Mouse (Mus musculus): ENCODE measurements around the gene Cdh4. TPM values are rescaled to one million over a fixed set of nuclear protein-coding genes. Genes with fewer than 3 reads are reported as not detected.

The Cdh4 gene
- polyA plus RNA-seq, 1 experiment from 2014 or later = 8.5 TPM

DNA sequence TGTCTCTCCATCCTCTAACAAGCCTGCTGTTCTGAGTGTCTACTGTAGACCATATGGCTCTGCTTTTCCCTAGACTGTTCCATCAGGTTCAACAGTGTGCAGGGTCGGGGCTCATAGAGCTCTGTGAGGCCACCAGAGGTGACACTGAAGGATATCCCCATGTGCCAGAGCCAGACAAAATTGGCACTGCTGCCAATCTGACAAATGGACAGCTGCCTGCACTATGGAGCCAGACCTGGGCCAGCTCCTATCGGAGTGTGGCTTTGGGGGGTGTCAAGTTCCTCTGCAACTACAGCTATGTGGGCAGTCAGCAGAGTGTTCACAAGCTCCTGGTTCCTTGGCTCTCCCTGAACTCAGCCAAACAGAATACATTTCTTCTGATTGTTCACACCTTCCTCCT lies 164.1 kb downstream of the Cdh4 start:
- H3K36me3 ChIP-seq (ENCODE audit: control insufficient read depth, insufficient read depth, low read length) = no peaks in the 10 kb centered on the region
- no peak for DNase-seq (ENCODE audit: low spot score, missing footprints)
- no peak overlapping the region for H3K27ac ChIP-seq (ENCODE audit: low read depth, low read length)
- H3K9ac ChIP-seq (ENCODE audit: low read length) = no peak overlapping the region
- H3K4me2 ChIP-seq = no peak overlapping the region
- 95% methylated on average over 2 of the region's 2 CpGs for WGBS
- no peak for ATAC-seq (ENCODE audit: low FRiP score)
- no peak overlapping the region for H3K4me3 ChIP-seq (ENCODE audit: low read depth, low read length)
- H3K4me1 ChIP-seq (ENCODE audit: control insufficient read depth, insufficient read depth, low read length) = no peaks in the 10 kb centered on the region
- H3K9me3 ChIP-seq (ENCODE audit: control insufficient read depth, low read length) = no peaks in the 10 kb centered on the region
- H3K27me3 ChIP-seq (ENCODE audit: control insufficient read depth, insufficient read depth, low read length) = no peaks in the 10 kb centered on the region

DNA sequence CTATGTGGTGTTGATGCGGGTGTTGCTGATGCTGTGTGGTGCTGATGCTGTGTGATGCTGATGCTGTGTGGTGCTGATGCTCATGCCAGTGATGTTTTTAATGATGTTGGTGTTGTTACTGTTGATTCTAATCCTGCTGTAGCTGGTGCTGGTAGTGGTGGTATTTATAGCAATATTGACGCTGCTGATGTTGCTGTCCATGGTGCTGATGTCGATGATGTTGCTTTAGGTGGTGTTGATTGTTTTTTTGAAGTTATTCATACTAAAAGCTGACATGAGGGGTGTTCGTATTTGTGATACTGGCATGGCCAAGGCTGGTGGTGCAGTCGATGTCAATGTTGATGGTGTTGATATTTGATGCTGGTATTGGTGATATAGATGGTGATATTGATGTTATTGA lies 173.7 kb downstream of the Cdh4 start:
- no peak for ATAC-seq (ENCODE audit: low FRiP score)
- Histone ChIP-seq H3K27ac (ENCODE audit: low read depth, low read length) (no peak overlapping the region), H3K27me3 (ENCODE audit: control insufficient read depth, insufficient read depth, low read length) (no peaks in the 10 kb centered on the region), H3K4me2 (no peak overlapping the region), H3K4me3 (ENCODE audit: low read depth, low read length) (no peak overlapping the region), H3K9me3 (ENCODE audit: control insufficient read depth, low read length) (no peaks in the 10 kb centered on the region), H3K9ac (ENCODE audit: low read length) (no peak overlapping the region), H3K4me1 (ENCODE audit: control insufficient read depth, insufficient read depth, low read length) (no peaks in the 10 kb centered on the region), H3K36me3 (ENCODE audit: control insufficient read depth, insufficient read depth, low read length) (no peaks in the 10 kb centered on the region)
- WGBS = 66% methylated on average over 5 of the region's 5 CpGs
- DNase-seq (ENCODE audit: low spot score, missing footprints) = no peak

DNA sequence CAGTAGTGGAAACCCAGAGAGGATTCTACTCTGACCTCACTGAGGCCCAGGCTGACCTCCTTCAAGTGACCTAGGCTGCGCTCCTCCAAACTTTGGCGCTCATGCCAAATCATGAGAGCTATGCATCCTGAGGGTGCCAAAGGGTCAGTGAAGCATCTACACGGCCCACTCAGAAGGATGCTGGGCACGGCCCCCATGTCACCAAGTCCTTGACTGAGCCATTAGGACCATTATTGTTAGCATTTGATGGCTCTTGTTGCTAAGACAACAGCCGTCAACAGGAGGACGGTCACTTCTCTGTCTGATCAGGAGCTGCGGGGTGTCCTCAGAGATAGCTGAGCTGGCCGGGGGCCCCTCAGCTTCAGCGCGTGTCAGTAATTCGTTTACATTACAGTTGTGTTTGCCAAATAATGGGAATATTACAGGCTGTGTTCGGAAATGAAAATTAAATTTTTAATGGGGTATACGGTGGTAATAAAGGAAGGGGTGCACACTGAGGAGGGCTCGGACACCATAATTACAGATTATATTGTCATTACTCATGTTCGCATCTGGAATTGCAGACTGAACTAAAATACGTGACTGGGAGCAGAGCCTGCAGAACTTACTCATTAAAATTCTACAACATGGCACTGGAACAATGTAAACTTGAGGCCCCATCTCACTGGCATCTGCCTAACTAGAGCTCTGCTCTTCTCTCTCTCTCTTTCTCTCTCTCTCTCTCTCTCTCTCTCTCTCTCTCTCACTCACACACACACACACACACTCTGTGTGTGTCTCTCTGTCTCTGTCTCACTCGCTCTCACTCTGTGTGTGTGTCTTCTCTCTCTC lies 181.6 kb downstream of the Cdh4 start:
- Histone ChIP-seq H3K9ac (ENCODE audit: low read length) (no peak overlapping the region), H3K4me1 (ENCODE audit: control insufficient read depth, insufficient read depth, low read length) (no peaks in the 10 kb centered on the region), H3K27me3 (ENCODE audit: control insufficient read depth, insufficient read depth, low read length) (no peaks in the 10 kb centered on the region), H3K4me3 (ENCODE audit: low read depth, low read length) (no peak overlapping the region), H3K9me3 (ENCODE audit: control insufficient read depth, low read length) (no peaks in the 10 kb centered on the region), H3K27ac (ENCODE audit: low read depth, low read length) (no peak overlapping the region), H3K36me3 (ENCODE audit: control insufficient read depth, insufficient read depth, low read length) (no peaks in the 10 kb centered on the region), H3K4me2 (no peak overlapping the region)
- peak; percentile 33 for DNase-seq (ENCODE audit: low spot score, missing footprints)
- 83% methylated on average over 17 of the region's 17 CpGs for WGBS
- ATAC-seq (ENCODE audit: low FRiP score) = no peak

DNA sequence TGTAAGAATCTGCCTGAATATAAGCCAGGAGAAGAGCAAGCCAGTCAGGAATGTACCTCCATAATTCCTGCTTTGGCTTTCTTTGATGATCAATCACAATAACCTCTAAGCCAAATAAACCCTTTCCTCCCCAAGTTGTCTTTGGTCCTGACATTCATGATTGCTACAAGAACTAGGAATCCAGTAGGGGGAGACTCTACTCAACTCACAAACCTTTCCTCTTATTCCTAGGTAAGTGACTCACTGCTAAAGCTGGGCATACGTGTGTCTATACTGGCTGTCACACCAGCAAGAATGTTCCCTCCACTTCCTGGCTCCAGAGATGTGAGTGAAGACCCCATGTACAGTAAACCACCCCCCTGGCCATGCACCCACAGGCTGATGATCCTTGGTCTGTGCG lies 185.3 kb downstream of the Cdh4 start:
- ATAC-seq (ENCODE audit: low FRiP score) (no peak), DNase-seq (ENCODE audit: low spot score, missing footprints) (peak; percentile 60)
- Histone ChIP-seq H3K9me3 (ENCODE audit: control insufficient read depth, low read length) (no peaks in the 10 kb centered on the region), H3K4me1 (ENCODE audit: control insufficient read depth, insufficient read depth, low read length) (no peaks in the 10 kb centered on the region), H3K4me3 (ENCODE audit: low read depth, low read length) (no peak overlapping the region), H3K4me2 (no peak overlapping the region), H3K36me3 (ENCODE audit: control insufficient read depth, insufficient read depth, low read length) (no peaks in the 10 kb centered on the region), H3K27me3 (ENCODE audit: control insufficient read depth, insufficient read depth, low read length) (no peaks in the 10 kb centered on the region), H3K9ac (ENCODE audit: low read length) (no peak overlapping the region), H3K27ac (ENCODE audit: low read depth, low read length) (no peak overlapping the region)
- WGBS = 86% methylated on average over 2 of the region's 2 CpGs

DNA sequence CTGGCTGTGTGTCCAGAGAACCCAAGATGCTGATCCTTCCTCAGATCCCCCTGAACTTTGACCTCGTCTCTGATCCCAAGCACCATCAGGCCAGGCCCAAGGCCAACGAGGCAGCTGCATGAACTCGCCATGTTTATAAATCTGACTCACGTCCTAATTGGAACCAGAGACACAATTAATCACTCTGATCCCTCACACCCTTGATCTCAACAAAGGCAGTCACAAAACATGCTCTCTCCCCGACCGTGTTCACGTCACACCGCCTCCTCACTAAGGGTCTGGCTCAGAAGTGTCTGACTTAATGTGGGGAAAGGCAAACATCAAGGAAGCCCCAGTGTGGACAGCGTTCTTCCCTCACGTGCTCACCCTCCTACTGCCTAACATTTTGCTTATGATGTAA lies 188.5 kb downstream of the Cdh4 start:
- WGBS = 63% methylated on average over 10 of the region's 10 CpGs
- ATAC-seq (ENCODE audit: low FRiP score) = no peak
- H3K27me3 ChIP-seq (ENCODE audit: control insufficient read depth, insufficient read depth, low read length) = no peaks in the 10 kb centered on the region
- no peak overlapping the region for H3K4me2 ChIP-seq
- no peaks in the 10 kb centered on the region for H3K9me3 ChIP-seq (ENCODE audit: control insufficient read depth, low read length)
- no peak overlapping the region for H3K27ac ChIP-seq (ENCODE audit: low read depth, low read length)
- no peaks in the 10 kb centered on the region for H3K36me3 ChIP-seq (ENCODE audit: control insufficient read depth, insufficient read depth, low read length)
- H3K4me1 ChIP-seq (ENCODE audit: control insufficient read depth, insufficient read depth, low read length) = no peaks in the 10 kb centered on the region; the same call in 1 of the 2 replicates
- H3K4me3 ChIP-seq (ENCODE audit: low read depth, low read length) = no peak overlapping the region
- no peak overlapping the region for H3K9ac ChIP-seq (ENCODE audit: low read length)
- peak; percentile 76 for DNase-seq (ENCODE audit: low spot score, missing footprints)

DNA sequence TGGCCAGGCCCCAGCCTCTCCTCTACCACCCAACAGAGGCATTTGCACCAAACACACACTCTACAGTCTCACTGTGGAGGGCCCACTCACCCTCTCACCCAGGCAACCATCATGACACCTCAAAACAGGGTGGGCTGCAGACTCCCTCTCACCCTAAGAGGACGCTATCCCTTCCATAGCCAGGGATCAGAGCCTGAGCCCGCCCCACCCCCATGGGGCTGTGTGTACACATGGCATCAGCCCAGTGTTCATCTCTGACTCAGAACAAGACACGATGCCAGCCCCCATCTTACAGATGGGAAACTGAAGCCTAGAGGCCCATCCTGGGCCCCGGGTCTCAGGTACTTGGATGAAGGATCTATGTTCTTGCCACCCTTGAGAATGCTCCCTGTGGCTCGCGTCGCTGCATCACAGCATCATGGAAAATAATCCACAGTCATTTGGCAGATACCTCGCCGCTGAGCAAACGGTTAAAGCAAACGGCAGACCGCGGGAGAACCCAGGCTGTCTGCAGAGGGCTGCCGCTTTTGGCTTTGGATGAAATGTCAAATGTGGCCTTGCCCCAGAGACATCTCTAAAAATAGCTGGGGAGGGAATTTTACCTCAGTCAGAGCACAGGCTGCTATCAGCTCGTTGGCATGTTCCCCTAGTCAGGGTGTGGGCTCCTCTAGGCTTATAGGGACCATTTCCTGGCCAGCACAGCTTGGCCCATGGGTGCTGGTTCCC lies 198.5 kb downstream of the Cdh4 start:
- whole genome bisulfite sequencing = 89% methylated on average over 15 of the region's 15 CpGs
- Histone ChIP-seq H3K4me2 (no peak overlapping the region), H3K9me3 (ENCODE audit: control insufficient read depth, low read length) (no peaks in the 10 kb centered on the region; the same call in 1 of the 2 replicates), H3K27me3 (ENCODE audit: control insufficient read depth, insufficient read depth, low read length) (no peaks in the 10 kb centered on the region), H3K4me3 (ENCODE audit: low read depth, low read length) (no peak overlapping the region), H3K9ac (ENCODE audit: low read length) (no peak overlapping the region), H3K4me1 (ENCODE audit: control insufficient read depth, insufficient read depth, low read length) (no peaks in the 10 kb centered on the region; the same call in 1 of the 2 replicates), H3K27ac (ENCODE audit: low read depth, low read length) (no peak overlapping the region), H3K36me3 (ENCODE audit: control insufficient read depth, insufficient read depth, low read length) (no peaks in the 10 kb centered on the region)
- DNase-seq (ENCODE audit: low spot score, missing footprints) (peak; percentile 71), ATAC-seq (ENCODE audit: low FRiP score) (no peak)

DNA sequence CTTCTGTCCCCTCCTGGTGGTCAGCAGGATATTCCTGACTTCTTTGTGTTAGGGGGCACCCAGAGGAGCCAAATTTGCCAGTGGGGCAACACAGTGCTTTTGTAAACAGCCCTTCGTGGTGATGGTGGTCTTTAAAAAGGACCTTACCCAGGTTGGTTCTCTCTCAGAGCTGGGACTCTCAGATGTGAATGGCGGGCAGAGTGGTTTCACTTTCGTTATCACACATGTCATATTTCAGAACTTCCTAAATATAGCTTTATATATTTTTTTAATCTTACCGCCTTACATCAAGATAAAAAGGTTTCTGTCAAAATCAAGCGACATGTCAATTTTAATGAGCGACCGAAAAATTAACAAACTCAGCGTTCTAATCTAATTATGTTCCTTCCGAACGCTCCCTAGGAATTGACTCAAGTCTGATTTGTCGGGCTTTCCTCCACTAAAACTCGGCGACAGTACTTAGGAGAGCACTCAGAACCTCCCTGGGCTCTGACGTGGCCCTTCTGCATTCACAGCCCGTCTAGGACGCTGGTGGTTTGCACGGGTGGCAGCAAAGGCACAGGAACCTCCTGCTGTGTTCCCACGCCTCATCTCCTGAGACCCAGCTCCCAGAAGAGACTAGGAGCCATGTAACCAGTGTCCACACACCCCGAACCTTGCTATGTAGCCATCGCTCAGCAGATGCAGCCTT lies 206.5 kb downstream of the Cdh4 start:
- no peak overlapping the region for H3K9ac ChIP-seq (ENCODE audit: low read length)
- 80% methylated on average over 20 of the region's 20 CpGs for WGBS
- ATAC-seq (ENCODE audit: low FRiP score) = no peak

DNA sequence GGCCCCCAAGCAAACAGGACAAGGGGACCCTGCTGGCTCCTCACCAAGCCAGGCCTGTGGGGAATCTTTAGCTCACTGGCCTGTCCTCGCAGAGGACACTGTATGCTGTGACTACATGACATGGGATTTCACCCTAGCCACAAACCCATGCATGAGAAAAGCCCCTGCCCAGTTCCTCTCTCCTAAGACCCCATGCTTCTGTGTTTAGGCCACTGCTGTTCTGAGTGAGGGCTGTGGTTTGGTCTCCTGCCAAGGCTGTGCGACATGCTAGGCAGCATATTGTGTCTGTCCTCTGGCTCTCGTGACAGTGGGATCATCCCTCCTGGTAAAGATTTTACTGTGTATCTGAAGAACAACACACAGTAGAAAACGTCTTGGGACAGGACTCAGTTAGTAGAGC lies 207.1 kb downstream of the Cdh4 start:
- Histone ChIP-seq H3K4me2 (no peak overlapping the region), H3K27me3 (ENCODE audit: control insufficient read depth, insufficient read depth, low read length) (no peaks in the 10 kb centered on the region), H3K4me3 (ENCODE audit: low read depth, low read length) (no peak overlapping the region), H3K36me3 (ENCODE audit: control insufficient read depth, insufficient read depth, low read length) (no peaks in the 10 kb centered on the region), H3K4me1 (ENCODE audit: control insufficient read depth, insufficient read depth, low read length) (no peaks in the 10 kb centered on the region), H3K9me3 (ENCODE audit: control insufficient read depth, low read length) (no peaks in the 10 kb centered on the region; the same call in 1 of the 2 replicates), H3K9ac (ENCODE audit: low read length) (no peak overlapping the region), H3K27ac (ENCODE audit: low read depth, low read length) (no peak overlapping the region)
- ATAC-seq (ENCODE audit: low FRiP score) (no peak), DNase-seq (ENCODE audit: low spot score, missing footprints) (no peak)
- WGBS = 79% methylated on average over 4 of the region's 4 CpGs

More for the DNA sequence above, 206.5 kb downstream of the Cdh4 start:
- Histone ChIP-seq H3K4me1 (ENCODE audit: control insufficient read depth, insufficient read depth, low read length) (no peaks in the 10 kb centered on the region), H3K27me3 (ENCODE audit: control insufficient read depth, insufficient read depth, low read length) (no peaks in the 10 kb centered on the region), H3K36me3 (ENCODE audit: control insufficient read depth, insufficient read depth, low read length) (no peaks in the 10 kb centered on the region), H3K27ac (ENCODE audit: low read depth, low read length) (no peak overlapping the region), H3K4me3 (ENCODE audit: low read depth, low read length) (no peak overlapping the region), H3K4me2 (no peak overlapping the region), H3K9me3 (ENCODE audit: control insufficient read depth, low read length) (no peaks in the 10 kb centered on the region; the same call in 1 of the 2 replicates)
- peak; percentile 69 for DNase-seq (ENCODE audit: low spot score, missing footprints)

DNA sequence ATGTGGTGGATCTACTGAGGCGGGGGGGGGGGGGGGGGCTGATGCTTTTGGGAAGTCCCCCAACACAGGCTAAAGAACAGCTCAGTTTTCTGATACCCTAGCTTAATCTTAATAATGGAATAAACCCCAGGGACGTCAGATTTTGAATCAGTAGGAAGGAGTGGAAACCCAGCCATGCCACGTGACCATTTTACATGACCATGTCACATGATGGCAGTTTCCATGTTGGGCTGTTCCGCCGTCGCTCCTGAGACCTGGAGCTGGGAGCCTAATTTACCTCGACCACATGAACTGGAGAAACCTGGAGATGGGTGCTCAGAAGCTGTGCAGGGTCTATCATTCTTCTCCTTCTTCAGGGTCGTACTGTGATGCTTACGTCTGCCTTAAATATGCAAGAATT lies 207.9 kb downstream of the Cdh4 start:
- Histone ChIP-seq H3K9ac (ENCODE audit: low read length) (no peak overlapping the region), H3K27ac (ENCODE audit: low read depth, low read length) (no peak overlapping the region), H3K4me1 (ENCODE audit: control insufficient read depth, insufficient read depth, low read length) (no peaks in the 10 kb centered on the region), H3K4me3 (ENCODE audit: low read depth, low read length) (no peak overlapping the region), H3K4me2 (no peak overlapping the region), H3K27me3 (ENCODE audit: control insufficient read depth, insufficient read depth, low read length) (no peaks in the 10 kb centered on the region), H3K36me3 (ENCODE audit: control insufficient read depth, insufficient read depth, low read length) (no peaks in the 10 kb centered on the region), H3K9me3 (ENCODE audit: control insufficient read depth, low read length) (no peaks in the 10 kb centered on the region)
- WGBS = 81% methylated on average over 9 of the region's 9 CpGs
- ATAC-seq (ENCODE audit: low FRiP score) (no peak), DNase-seq (ENCODE audit: low spot score, missing footprints) (peak; percentile 76)
